Mouse (Mus musculus) adrenal gland, postnatal 36 days (tissue): ENCODE data around the gene Atxn7. TPM values are rescaled to one million over a fixed set of nuclear protein-coding genes. Genes with fewer than 3 reads are reported as not detected.
"Not testable (repeated sequence)": the region's sequence is repeated elsewhere in the genome, so short reads cannot be mapped to it uniquely, and the experiment has no call there.

Experiments used
- DNase-seq, 2 experiments: peaks; one replicate each; pipeline ENCODE4 v3.0.0; 2021; ENCODE audit warnings: mixed read lengths in 1 of 2
- total RNA-seq, 2 experiments: library from RNA; stranded (reverse); gene quantifications; 2 replicates each; pipeline ENCODE4 v1.2.3; 2021

Gene Atxn7
- total RNA-seq, 2 experiments from 2014 or later = 22.0 to 43.8 TPM

- DNase-seq = peak; percentile 14 to 18
Measured at GRCm38 (mm10) chr14:13982174-13982573, 20.9 kb downstream of the Atxn7 start.

DNA sequence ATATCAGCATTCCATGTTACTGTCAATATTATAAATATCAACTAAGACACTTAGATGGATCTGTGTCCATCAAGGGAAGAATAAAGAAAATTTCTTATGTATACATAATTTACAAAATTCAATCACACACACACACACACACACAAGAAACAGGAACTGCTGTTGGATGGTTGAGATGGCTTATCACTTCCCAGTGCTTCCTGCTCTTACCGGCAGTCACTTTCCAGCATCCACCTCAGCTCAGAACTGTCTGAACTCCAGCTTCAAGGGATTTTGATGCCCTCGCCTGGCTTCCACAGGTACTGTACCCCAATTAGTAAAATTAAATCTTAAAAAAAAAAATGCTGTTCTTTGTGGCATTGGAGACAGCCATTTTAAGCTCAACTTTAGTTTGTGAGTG lies 27.2 kb downstream of the Atxn7 start:
- no peak for DNase-seq

DNA sequence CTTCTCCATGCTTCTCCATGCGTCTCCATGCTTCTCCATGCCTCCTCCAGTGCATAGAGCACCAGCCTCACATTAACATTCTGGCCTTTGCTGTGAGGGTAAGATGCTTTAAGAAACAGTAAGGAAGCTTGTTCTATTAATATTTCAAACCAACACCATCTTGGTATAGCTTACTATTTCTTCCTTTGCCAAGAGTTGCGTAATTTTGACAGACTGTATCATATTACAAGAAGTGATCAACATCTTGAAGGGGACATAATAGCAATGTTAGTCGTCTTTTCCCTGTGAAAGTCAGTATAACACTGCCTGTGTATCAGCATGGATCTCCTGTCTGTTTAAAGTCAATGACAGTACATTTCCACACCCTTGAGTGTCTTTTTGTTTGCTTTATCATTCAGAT lies 29.5 kb downstream of the Atxn7 start:
- no peak for DNase-seq

GRCm38 (mm10) chr14:13995206-13996097 lies 34.2 kb downstream of the Atxn7 start:
- peak in 1 of 2 experiments; percentile 24 for DNase-seq

GRCm38 (mm10) chr14:14002771-14003170 lies 41.5 kb downstream of the Atxn7 start:
- DNase-seq = no peak

DNA sequence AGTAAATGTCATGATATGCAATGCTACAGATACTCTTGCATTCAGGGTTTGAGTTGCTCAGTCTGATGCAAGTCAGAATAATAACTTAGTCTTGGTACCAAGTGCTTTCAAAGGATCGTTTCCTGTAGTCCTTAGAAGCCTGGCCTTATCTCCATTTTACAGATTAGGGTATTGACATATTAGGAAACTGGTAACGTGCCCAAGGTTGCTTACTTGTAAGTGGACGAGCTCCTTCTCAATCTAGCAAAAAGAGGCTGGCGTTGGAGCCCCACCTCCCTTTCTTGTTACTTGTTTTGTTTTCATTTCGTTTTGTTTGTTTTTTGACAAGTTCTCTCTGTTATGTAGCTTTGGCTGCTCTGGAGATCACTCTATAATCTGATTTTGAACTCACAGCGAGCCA lies 48.5 kb downstream of the Atxn7 start:
- peak; percentile 6 to 23 for DNase-seq

DNA sequence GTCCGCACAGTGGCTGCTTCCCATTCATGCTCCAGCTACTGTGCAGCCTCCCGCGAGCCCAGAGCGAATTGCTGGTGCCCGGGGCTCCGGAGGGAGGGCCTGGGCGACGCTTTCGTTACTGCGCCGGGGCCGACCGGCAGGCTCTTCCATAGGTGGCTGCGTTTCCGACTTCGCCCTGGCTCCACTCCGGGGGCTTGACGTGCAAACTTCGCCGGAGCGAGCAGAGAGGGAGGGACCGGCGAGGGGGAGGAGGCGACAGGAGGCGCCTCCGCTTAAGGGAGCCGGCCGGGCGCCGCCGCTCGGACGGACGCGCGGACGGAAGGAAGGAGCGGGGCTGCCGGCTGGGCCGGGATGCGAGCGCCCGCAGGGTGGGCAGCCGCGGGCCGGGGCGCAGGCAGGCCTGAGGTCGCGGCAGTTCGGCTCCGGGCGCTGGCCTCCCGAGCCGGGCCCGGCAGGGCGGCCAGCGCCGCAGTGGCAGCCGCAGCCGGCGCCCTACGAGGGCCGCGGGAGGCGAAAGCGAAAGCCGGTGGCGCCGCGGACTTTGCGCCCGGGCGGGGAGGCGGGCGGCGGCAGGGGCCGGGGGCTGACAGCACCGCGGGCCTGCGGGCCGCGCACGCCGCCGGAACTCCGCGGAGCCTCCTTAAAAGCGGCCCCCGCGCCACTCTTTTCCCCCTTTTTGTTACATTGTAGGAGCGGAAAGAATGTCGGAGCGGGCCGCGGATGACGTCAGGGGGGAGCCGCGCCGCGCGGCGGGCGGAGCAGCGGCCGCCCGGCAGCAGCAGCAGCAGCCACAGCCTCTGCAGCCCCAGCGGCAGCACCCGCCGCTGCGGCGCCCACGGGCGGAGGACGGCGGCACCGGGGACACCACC lies 51.4 kb downstream of the Atxn7 start:
- peak; percentile 91 to 93 for DNase-seq

- peak; percentile 56 to 60 for DNase-seq
Measured at GRCm38 (mm10) chr14:14013252-14013711, 52.0 kb downstream of the Atxn7 start.

DNA sequence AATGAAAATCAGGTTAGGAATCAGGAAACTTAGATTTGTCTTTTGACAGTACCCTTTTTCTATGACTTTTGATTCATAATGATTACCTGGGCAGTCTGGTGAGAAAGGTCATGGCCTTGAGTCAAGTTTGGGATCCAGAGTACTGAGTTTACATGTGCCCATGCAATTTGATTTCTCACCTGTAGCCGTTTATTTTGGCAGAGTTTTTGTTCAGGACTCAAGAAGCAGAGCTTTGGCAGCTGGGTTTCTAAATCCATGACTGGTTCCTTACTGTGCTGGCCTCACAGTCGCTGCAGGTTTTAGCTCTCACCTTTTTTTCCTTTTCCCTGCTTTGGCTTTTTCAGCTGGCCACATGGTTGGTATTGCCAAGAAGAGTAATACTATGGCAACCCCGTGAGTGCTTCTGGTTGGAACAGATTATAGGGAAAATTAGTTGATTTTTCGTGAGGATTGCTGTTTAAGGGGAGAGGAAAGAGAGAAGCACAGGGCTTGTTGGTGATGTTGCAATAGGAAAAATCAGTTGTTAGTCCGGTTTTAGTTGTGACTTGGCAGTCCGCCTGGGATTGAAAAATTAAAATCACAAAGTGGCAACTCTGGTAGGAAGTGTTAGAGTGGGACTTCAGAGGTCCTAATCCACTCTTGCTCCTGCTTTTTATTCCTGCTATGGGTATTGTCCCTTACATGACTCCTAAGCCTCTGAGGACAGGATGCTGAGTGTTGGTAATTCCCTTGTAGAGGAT lies 53.6 kb downstream of the Atxn7 start:
- no peak for DNase-seq

GRCm38 (mm10) chr14:14019155-14019894 lies 58.1 kb downstream of the Atxn7 start:
- no peak for DNase-seq

GRCm38 (mm10) chr14:14021244-14021643 lies 60.0 kb downstream of the Atxn7 start:
- no peak for DNase-seq

DNA sequence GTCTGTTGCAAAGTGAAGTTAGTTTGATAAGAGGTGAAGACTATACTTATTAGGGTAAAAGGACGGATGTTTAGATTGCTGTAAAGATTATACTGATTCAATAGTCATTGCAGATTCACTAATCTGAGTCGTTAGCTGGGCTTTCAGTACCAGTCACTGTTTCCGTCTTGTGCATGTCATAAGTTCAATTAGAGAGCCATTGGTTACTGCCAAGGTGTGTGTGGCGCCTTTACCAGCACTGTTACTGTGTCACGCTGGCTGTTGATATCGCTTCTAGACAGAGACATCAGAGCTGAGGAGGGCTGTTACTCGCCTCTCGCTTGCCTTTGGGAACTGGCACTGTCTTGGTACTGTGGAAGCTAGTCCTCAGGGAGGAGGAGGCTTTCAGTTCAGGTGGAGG lies 64.6 kb downstream of the Atxn7 start:
- DNase-seq = no peak

GRCm38 (mm10) chr14:14030621-14031020 lies 69.4 kb downstream of the Atxn7 start:
- no peak for DNase-seq

DNA sequence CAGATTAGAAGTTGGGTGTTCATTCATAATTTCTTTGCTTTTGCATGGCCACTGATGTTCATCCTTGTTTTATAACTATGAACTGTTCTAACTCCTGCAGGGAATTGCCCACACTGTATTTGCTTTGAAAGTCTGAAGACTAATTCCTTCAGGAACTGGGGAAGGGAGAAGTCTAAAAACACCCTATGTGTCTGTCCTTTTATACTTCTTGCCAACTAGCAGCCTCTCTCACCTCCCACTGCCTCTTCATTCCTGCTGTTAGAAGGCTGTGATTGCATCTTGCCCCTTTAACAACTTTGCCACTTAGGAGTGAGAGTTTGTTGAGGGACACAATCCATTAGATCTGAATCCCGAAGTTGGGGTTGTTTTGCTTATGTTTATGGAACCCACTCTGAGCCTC lies 71.6 kb downstream of the Atxn7 start:
- DNase-seq = no peak

DNA sequence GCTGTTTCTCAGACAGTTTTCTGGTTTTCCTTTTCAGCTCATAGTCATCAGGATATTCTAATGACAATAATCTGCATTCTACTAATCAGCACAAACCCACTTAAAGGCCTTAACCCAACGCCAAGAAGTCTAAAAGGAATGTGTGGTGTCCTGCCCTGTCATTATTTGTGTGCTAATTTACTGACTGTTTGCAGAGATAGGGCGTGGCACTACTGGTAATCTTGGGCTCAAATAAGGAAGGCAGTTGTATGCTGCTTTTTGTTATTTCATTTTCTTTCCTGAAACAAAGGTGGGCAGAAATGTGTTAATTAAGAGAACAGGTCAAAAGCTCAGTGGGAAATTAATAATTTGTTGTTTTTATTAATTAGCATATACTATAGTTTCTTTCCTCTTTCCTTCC lies 75.1 kb downstream of the Atxn7 start:
- DNase-seq = no peak

GRCm38 (mm10) chr14:14038233-14038632 lies 77.0 kb downstream of the Atxn7 start:
- DNase-seq = no peak

GRCm38 (mm10) chr14:14042336-14042735 lies 81.1 kb downstream of the Atxn7 start:
- no peak for DNase-seq

- no peak for DNase-seq
Measured at GRCm38 (mm10) chr14:14054386-14054785, 93.1 kb downstream of the Atxn7 start.

DNA sequence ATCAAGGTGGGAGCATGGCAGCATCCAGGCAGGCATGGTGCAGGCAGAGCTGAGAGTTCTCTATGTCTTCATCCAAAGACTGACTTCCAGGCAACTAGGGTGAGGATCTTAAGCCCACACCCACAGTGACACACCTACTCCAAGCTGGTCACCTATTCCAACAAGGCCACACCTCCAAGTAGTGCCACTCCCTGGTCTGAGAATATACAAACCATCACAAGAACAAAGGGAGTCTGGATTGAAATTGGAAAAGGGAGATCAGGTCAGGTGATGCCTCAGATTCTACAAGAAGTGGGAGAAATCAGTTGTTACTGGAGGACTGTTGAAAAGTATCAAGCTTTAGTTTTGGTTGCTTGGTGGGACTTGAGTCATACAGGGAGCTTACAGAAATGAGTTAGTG lies 98.4 kb downstream of the Atxn7 start:
- not testable (repeated sequence) for DNase-seq

- DNase-seq = no peak
Measured at GRCm38 (mm10) chr14:14062531-14063245, 101.4 kb downstream of the Atxn7 start.

GRCm38 (mm10) chr14:14063382-14063781 lies 102.1 kb downstream of the Atxn7 start:
- no peak for DNase-seq
